Mouse (Mus musculus) CH12.LX (cell line): Measurements from ENCODE around the gene Gm12830.

Source experiments
- BHLHE40 ChIP-seq: IDR thresholded peaks from 2 replicates; pipeline ENCODE4 v1.6.1; 2011; ENCODE audit warnings: mild to moderate bottlenecking, low read depth, low read length, improper control_type of control experiment
- CHD2 ChIP-seq: IDR thresholded peaks from 2 replicates; pipeline ENCODE4 v1.6.1; 2011; ENCODE audit warnings: low read length, improper control_type of control experiment
- CTCF ChIP-seq, 2 experiments: IDR thresholded peaks in 1 of 2; conservative IDR thresholded peaks in 1 of 2; 2 replicates each; pipeline ENCODE4 v1.5.1; 2011 to 2012; ENCODE audit warnings: low read depth in 2 of 2, low read length in 2 of 2, improper control_type of control experiment in 1 of 2, inconsistent platforms in 1 of 2, mild to moderate bottlenecking in 1 of 2, moderate library complexity in 1 of 2
- GABPA ChIP-seq: IDR thresholded peaks from 2 replicates; pipeline ENCODE4 v1.6.1; 2012; ENCODE audit warnings: low read depth, low read length, improper control_type of control experiment, inconsistent platforms; ENCODE audit not compliant: insufficient replicate concordance
- MYC ChIP-seq: IDR thresholded peaks from 2 replicates; pipeline ENCODE4 v1.6.1; 2011; ENCODE audit warnings: low read depth, mild to moderate bottlenecking, improper control_type of control experiment, low read length
- NELFE ChIP-seq: IDR thresholded peaks from 2 replicates; pipeline ENCODE4 v1.6.1; 2011; ENCODE audit warnings: low read depth, low read length, improper control_type of control experiment
- POLR2A ChIP-seq: IDR thresholded peaks from 2 replicates; pipeline ENCODE4 v1.6.1; 2011; ENCODE audit warnings: low read depth, mild to moderate bottlenecking, improper control_type of control experiment, low read length
- RAD21 ChIP-seq: IDR thresholded peaks from 2 replicates; pipeline ENCODE4 v1.6.1; 2011; ENCODE audit warnings: low read depth, mild to moderate bottlenecking, low read length, improper control_type of control experiment, moderate library complexity
- SIN3A ChIP-seq: IDR thresholded peaks from 2 replicates; pipeline ENCODE4 v1.6.1; 2012; ENCODE audit warnings: low read length, improper control_type of control experiment, inconsistent platforms
- SMC3 ChIP-seq: IDR thresholded peaks from 2 replicates; pipeline ENCODE4 v1.6.1; 2011; ENCODE audit warnings: low read depth, low read length, improper control_type of control experiment
- TBP ChIP-seq: conservative IDR thresholded peaks from 2 replicates; pipeline ENCODE4 v1.6.1; 2011; ENCODE audit warnings: low read depth, low read length, improper control_type of control experiment
- UBTF ChIP-seq: IDR thresholded peaks from 2 replicates; pipeline ENCODE4 v1.6.1; 2012; ENCODE audit warnings: low read depth, mild to moderate bottlenecking, inconsistent platforms, low read length, improper control_type of control experiment, moderate library complexity
- USF1 ChIP-seq: IDR thresholded peaks from 2 replicates; pipeline ENCODE4 v1.6.1; 2014; ENCODE audit warnings: low read depth, mild to moderate bottlenecking, inconsistent platforms, low read length, improper control_type of control experiment
- ZC3H11A ChIP-seq: IDR thresholded peaks from 2 replicates; pipeline ENCODE4 v1.6.1; 2012; ENCODE audit warnings: low read depth, mild to moderate bottlenecking, inconsistent platforms, low read length, improper control_type of control experiment

DNA sequence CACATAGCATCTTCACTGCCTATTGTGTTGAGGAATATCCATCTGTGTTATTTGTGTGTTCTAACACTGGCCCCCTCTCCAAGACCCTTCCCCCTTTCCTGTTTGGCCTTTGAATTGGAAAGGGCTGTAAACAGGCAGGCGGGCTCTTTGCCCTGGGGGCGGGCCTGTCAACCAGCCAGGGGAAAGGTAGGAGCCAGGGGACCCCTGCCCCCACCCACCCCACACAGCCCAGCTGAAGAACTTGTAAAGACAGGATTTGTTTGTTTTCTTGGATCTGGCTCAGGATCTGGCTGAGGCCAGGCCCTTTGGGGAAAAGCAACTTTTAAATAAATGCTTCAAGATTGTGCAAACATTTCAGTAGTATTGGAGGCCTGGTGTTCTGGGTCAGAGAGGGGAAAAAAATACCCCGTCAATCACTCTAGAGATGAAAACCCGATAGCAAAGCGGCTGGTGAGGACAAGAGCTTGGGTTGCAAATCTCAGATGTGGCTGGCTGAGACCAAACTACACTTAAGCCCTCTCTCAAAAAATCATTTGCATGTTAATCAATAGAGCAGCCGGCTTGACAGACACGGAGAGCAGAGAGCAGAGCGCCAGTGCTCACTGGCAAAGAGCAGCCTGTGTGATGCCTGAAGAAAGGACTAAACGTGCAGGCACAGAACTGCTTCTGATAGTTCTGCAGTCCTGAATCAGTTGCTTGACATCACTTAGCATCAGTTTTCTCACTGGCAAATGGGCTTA is 2.4 kb upstream of the Gm12830 start:
- TF ChIP-seq POLR2A (no peak), UBTF (no peak), CTCF (conservative IDR thresholded peaks at IDR 0.05 in 1 of 2, IDR thresholded peaks at IDR 0.05 in 1 of 2; ENCODE audit: low read depth in 2 of 2, low read length in 2 of 2) (no peak), ZC3H11A (no peak), CHD2 (no peak), BHLHE40 (no peak), MYC (no peak), USF1 (no peak), SIN3A (no peak), GABPA (no peak), RAD21 (no peak), NELFE (no peak), TBP (no peak), SMC3 (no peak)
